Mouse (Mus musculus): ENCODE measurements at regions not wholly inside any gene's neighbourhood (a gene's known extent, or its start where the extent isn't known, plus 50 kb on each side); places are given as distances from the start of the nearest gene placed in this dataset.

GRCm38 (mm10) chr5:112091867-112092535 lies 160.3 kb downstream of the Cryba4 start:
- peak; percentile 4 for DNase-seq (ENCODE audit: low read depth, low spot score)

DNA sequence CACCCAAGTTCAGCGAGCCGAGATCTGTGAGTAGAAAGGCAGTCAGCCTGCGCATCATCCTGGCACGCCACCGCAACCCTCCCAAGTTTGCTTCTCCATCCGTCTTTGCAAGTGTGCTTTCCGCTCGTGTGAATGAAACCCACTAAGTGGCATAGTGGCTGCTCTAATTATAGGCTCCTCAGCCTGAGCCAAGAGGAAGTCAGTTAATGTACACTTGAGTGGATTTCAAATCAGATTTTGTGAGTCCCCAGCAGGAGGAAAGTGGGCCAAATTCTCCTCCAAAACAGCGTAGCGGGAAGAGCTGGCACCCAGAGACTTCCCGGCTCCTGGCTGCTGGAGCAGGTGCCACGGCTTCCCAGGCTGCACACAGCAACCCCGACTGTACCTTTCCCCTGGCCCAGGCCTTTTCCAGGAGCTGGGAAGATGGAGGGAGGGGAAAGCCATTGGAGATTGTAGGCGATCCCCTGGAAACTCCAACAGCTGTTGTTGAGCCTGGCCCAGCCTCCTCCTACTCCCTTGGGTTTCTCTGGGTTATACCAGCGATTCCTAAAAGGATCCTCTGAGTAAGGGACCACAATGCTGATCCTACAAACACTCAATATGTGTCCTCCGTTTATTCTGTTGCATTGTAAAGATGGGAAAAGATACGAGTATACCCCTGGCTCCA lies 158.3 kb downstream of the Cryba4 start:
- no peak for DNase-seq (ENCODE audit: low read depth, low spot score)

GRCm38 (mm10) chr5:112098469-112099085 lies 153.7 kb downstream of the Cryba4 start:
- no peak for DNase-seq (ENCODE audit: low read depth, low spot score)

DNA sequence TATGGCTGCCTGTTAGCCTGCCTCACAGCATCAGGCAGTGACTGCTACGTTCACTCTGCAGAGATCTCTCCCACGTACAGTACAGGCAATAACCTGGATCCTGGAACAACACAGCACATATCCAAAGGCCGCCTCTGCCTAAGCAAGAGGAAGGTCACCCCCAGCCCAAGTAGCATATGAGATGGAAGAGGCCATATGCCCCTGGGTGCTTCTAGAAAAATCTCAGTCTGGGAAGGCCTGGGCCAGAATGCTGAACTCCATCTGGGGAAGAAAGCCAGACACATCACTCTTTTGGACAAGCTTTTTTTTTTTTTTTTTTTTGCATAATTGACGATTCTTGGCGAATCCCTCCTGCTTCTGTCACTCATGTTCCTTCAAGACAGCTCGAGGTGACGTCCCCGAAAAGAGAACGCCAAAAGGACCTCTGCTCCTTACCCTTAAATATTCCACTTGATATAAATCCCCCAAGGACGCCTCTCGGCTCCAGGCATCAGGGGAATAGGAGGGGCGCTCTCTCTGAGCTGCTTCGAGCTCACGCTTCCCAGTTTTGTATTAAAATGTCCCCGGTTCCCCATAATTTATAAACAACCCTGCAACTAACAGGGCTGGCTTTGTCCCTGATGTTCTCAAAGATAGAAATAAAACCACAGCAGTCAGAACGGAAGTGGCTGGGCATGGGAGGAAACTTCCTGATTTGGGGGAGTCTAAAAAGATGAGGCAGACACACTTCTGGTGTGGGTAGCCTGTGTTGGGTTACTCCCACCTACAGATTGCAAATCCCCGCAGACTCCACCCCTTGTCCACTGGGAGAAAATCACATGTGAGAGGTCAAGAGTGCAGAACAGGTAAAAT lies 150.4 kb downstream of the Cryba4 start:
- DNase-seq (ENCODE audit: low read depth, low spot score), result no peak

DNA sequence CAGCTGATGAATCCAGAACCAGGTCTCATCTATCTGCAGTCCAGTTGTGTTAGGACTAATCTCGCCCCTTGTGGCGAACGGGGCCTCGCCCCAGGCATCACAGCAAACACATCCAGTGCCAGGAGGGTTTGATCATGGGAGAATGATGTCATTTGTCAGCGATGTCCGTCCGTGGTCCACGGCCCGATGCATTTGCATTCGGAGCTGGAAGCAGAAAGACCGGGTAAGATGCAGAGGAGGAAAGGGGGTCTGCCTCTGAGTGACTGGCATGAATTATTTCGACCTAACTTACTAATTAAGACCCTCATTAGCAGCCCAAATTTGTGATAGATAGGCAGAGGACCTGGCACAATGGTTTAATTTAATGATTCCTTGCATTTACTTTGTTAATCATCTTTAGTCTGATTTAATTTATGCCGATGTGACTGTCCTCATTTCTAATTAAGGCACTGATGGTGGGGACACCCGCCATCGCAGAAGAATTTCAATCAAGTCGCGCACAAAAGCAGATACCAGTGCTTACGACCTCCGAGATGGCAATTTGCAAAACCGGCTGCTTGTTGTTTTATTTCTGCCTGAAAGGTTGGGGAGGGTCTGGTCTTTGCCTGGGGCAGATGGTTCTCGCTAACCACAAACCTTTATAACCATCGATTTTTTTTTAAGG lies 141.9 kb downstream of the Cryba4 start:
- peak; percentile 12 for DNase-seq (ENCODE audit: low read depth, low spot score)

GRCm38 (mm10) chr5:112120766-112121165 lies 131.6 kb downstream of the Cryba4 start:
- no peak for DNase-seq (ENCODE audit: low read depth, low spot score)

GRCm38 (mm10) chr5:112121554-112121953 lies 130.8 kb downstream of the Cryba4 start:
- no peak for DNase-seq (ENCODE audit: low read depth, low spot score)

DNA sequence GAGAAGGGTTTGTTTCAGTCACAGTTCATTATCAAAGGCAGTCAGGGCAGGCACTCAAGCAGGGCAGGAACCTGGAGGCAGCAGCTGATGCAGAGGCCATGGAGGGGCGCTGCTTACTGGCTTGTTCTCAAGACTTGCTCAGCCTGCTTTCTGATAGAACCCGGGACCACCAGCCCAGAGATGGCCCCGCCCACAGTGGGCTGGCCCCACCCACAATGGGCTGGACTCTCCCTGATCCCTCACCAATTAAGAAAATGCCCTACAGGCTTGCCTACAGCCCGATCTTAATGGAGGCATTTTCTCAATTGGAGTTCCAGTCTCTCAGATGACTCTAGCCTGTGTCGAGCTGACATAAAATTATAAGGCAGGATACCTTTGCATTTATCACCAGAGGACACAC lies 129.7 kb downstream of the Cryba4 start:
- DNase-seq (ENCODE audit: low read depth, low spot score), result no peak

- DNase-seq (ENCODE audit: low read depth, low spot score), result no peak
Observed at GRCm38 (mm10) chr5:112127171-112127570, 125.1 kb downstream of the Cryba4 start.

DNA sequence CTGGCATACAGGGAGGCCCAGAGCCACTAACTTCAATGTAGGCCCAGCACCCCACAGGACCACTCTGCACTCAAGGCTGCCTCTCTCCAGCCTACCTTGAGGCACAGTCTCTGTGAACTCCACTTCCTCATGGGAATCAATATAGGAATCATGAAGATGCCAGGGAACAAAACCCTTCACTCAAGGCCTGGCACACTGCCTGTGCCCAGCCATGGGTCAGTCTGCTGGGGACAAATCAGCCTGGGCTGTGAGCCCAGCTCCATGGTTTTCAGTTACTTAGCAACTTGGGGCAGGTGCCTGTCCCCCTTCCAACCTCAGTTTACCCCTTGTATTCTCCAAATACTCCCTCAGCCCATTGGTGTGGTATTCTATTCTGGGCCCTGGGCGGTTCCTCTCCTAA lies 119.6 kb downstream of the Cryba4 start:
- no peak for DNase-seq (ENCODE audit: low read depth, low spot score)

- no peak for DNase-seq (ENCODE audit: low read depth, low spot score)
Observed at GRCm38 (mm10) chr5:112133688-112134573, 118.4 kb downstream of the Cryba4 start.

DNA sequence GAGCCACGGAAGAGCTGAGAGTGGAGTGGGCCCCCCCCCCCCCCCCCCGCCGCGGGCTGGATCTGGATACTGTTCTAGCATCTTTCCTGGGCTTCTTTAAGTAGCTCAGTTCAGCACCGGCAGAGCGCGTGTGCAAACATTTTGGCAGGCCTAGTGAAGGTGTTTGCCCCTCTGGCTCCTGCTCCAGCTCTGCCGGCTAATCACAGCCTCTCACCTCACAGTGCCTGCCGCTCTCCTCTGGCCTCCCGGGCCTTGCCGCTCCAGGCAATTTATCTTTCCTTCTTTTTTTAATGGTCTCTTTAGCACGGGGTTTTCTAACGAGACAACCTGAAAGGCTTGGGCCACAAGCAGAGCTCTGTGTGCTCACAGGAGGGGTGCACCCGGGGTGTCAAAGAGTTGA lies 115.7 kb downstream of the Cryba4 start:
- no peak for DNase-seq (ENCODE audit: low read depth, low spot score)

- DNase-seq (ENCODE audit: low read depth, low spot score), result no peak
Observed at GRCm38 (mm10) chr5:112138246-112138645, 114.1 kb downstream of the Cryba4 start.

GRCm38 (mm10) chr5:112142731-112143130 lies 109.6 kb downstream of the Cryba4 start:
- DNase-seq (ENCODE audit: low read depth, low spot score), result no peak

- DNase-seq (ENCODE audit: low read depth, low spot score), result no peak
Observed at GRCm38 (mm10) chr5:112143993-112144621, 108.2 kb downstream of the Cryba4 start.

- peak; percentile 72 for DNase-seq (ENCODE audit: low read depth, low spot score)
Observed at GRCm38 (mm10) chr5:112153675-112154085, 98.6 kb downstream of the Cryba4 start.

DNA sequence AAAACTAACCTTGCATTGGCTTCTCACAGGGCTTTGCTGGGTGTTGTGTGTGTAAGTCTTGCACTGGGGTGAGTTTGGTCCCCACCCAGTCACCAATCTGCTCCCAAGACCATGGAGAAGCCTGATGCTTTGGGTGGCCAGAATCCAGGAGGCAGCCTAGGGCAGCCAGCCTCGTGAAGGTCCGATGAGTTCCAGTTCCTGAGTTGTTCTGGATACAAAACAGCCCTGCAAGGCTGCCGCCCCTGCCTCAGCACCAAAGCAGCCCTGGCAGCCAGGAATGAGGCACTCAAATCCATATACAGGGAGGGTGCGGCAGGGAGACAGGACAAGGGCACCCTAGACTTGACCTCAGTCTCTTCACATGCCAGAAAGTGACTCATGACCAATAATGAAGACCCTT lies 97.7 kb downstream of the Cryba4 start:
- no peak for DNase-seq (ENCODE audit: low read depth, low spot score)

DNA sequence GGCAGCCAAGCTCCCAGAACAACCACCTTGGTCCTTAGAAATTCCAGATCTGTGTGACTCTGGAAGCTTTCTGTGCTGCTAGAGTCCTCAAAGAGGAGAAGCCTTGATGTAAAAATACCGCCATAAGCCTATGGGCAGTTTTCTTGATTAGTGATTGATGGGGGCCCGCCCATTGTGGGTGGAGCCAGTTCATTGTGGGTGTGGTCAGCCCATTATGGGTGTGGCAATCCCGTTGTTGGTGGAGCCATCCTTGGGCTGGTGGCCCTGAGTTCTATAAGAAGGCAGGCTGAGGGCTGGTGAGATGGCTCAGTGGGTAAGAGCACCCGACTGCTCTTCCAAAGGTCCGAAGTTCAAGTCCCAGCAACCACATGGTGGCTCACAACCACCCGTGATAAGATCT lies 97.3 kb downstream of the Cryba4 start:
- no peak for DNase-seq (ENCODE audit: low read depth, low spot score)

DNA sequence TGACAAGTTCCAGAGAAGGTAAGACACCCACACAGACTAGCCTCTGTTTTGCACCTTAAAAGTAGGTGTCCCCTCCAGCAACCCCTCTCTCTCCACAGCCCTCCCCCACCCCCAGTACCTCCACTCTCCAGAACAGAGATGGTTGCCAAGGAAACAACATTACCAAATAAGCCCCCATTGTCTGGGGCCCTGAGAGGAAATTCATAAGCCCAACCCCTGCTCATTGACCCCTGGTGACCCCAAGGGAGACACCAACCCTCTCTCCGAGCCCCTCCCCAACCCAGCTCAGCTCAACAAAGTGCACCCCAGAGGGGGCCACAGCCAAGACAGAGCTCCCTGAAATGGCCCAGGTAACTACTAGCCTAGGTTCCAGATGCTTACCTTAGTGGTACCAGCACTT lies 96.3 kb downstream of the Cryba4 start:
- DNase-seq (ENCODE audit: low read depth, low spot score), result no peak

Data from 3T3-L1 (cell line).